Mouse (Mus musculus) stomach, embryonic 14.5 days (tissue): ENCODE data around the gene Ppp2r5b. TPM values are rescaled to one million over a fixed set of nuclear protein-coding genes. Genes with fewer than 3 reads are reported as not detected.

ENCODE experiments used
- ATAC-seq: fragments of 200-750 bp; cut with Nextera tagmentation; 2 replicates; pipeline ENCODE4 v1.8.0; 2017; ENCODE audit warnings: low read depth, moderate TSS enrichment; ENCODE audit not compliant: insufficient number of reproducible peaks, insufficient read depth, low FRiP score
- H3K27ac ChIP-seq: fragments of 300-500 bp; sonication (generic); 2 replicates; pipeline ENCODE4 v1.5.1; 2014; ENCODE audit warnings: mild to moderate bottlenecking, low read length, moderate library complexity, mixed read lengths
- H3K27me3 ChIP-seq: fragments of 300-500 bp; sonication (generic); 2 replicates; pipeline ENCODE4 v1.6.1; 2014; ENCODE audit warnings: low read length, control low read depth, mixed read lengths; ENCODE audit not compliant: control insufficient read depth, insufficient read depth
- H3K36me3 ChIP-seq: fragments of 300-500 bp; sonication (generic); 2 replicates; pipeline ENCODE4 v1.6.1; 2014; ENCODE audit warnings: mild to moderate bottlenecking, control low read depth, low read length, moderate library complexity, mixed read lengths; ENCODE audit not compliant: control insufficient read depth, insufficient read depth
- H3K4me1 ChIP-seq: fragments of 300-500 bp; sonication (generic); 2 replicates; pipeline ENCODE4 v1.6.1; 2014; ENCODE audit warnings: low read length, control low read depth, mixed read lengths; ENCODE audit not compliant: control insufficient read depth, insufficient read depth
- H3K4me2 ChIP-seq: fragments of 300-500 bp; sonication (generic); replicated peaks from 2 replicates; pipeline ENCODE4 v1.6.1; 2014; ENCODE audit warnings: low read depth, low read length, control low read depth
- H3K4me3 ChIP-seq: fragments of 300-500 bp; sonication (generic); 2 replicates; pipeline ENCODE4 v1.5.1; 2014; ENCODE audit warnings: low read depth, low read length, control low read depth
- H3K9ac ChIP-seq: fragments of 300-500 bp; sonication (generic); replicated peaks from 2 replicates; pipeline ENCODE4 v1.6.1; 2014; ENCODE audit warnings: low read depth, mild to moderate bottlenecking, control low read depth, low read length, moderate library complexity, mixed read lengths
- H3K9me3 ChIP-seq: fragments of 300-500 bp; sonication (generic); 2 replicates; pipeline ENCODE4 v1.6.1; 2016; ENCODE audit warnings: low read depth, low read length, control low read depth; ENCODE audit not compliant: control insufficient read depth
- WGBS: fragments of 180-500 bp; shearing (Covaris S2); extraction: QIAGEN DNeasy Blood & Tissue Kit; methylation state at CpG from one replicate; pipeline ENCODE4 v1.1.7; 2014; 5-methylcytosine and 5-hydroxymethylcytosine counted together
- polyA plus RNA-seq: library from polyadenylated mRNA; unstranded; fragments of >200 nt; fragmentation: Nextera tagmentation; extraction: Ambion mirVana; gene quantifications from 2 replicates; pipeline ENCODE4 v1.2.1, GENCODE M21; 2014

The Ppp2r5b gene
- polyA plus RNA-seq, 1 experiment from 2014 or later = 22.1 TPM

DNA sequence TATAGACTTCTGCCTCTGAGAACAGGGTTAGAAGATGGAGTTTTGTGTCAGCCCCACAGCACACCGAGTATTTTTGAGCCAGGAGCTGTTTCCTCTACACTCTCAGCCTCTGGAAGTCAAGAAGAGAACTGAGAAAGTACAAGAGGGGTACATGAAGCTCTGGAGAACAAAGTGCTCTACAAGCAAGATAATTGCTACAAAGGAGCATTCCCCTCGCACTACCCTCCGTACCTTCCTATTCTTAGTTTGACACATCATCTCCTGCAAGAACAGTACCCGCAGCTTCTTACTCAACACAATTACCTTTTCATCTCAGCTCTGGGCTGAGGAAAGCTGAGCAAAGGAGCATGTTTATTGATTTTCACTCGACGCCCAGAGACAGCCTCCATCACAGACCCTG lies 17.1 kb downstream of the Ppp2r5b start:
- H3K4me1 ChIP-seq = no peaks in the 10 kb centered on the region
- no peaks in the 10 kb centered on the region for H3K36me3 ChIP-seq
- no peak overlapping the region for H3K4me3 ChIP-seq
- no peak overlapping the region for H3K27ac ChIP-seq
- no peaks in the 10 kb centered on the region for H3K9me3 ChIP-seq
- H3K9ac ChIP-seq = no peak overlapping the region
- no peak for ATAC-seq
- H3K4me2 ChIP-seq = no peak overlapping the region
- no peaks in the 10 kb centered on the region for H3K27me3 ChIP-seq
- WGBS = 70% methylated on average over 6 of the region's 6 CpGs

DNA sequence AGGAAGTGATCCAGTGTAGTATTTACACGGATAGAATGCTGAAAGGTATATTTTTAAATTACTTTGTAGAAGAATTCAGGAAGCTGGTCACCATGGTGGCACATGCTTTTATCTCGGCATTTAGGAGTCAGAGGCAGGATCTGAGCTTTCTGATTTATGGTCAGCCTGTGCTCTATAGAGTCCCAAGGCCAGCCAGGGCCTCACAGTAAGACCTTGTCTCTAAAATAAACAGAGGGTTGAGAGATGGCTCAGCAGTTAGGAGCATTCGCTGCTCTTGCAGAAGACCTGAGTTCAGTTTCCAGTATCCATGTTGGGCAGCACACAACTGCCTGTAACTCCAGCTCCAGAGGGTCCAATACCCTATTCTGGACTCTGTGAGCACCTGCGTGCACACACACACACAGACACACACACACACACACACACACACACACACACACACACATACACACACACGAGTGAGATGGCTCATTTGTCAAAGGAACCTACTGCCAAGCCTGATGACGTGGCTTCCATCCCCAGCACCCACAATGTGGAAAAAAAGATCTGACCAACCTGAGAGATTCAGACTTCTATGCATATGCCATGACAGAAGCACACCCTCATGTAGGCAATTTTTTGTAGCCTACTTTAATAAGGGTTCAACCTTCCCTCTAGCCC lies 19.5 kb downstream of the Ppp2r5b start:
- H3K9me3 ChIP-seq = no peaks in the 10 kb centered on the region
- no peak for ATAC-seq
- H3K9ac ChIP-seq = no peak overlapping the region
- H3K36me3 ChIP-seq = no peaks in the 10 kb centered on the region
- no peaks in the 10 kb centered on the region for H3K4me1 ChIP-seq
- 44% methylated on average over 6 of the region's 6 CpGs for WGBS
- no peak overlapping the region for H3K4me2 ChIP-seq
- no peak overlapping the region for H3K27ac ChIP-seq
- H3K4me3 ChIP-seq = no peak overlapping the region
- no peaks in the 10 kb centered on the region for H3K27me3 ChIP-seq

DNA sequence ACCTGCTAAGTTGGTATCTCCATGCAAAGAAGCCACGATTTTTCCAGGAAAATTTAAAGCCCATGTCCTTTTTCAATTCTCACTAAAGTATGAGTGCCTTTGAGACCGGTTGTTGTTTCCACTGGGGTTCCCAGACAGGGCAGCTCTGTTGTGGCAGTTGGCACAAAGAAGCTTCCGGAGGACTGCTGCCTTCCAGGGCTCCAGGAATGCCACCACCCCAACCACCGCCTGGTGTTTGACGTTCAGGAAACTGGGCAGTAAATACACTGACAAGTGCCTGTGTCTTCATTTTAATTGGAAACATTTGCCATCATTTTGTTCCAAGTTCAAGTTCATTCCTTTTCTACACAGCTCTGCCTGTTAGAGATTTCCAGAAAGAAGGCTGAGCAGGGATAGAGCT lies 29.0 kb downstream of the Ppp2r5b start:
- H3K27ac ChIP-seq = no peak overlapping the region
- H3K9ac ChIP-seq = no peak overlapping the region
- ATAC-seq = no peak
- no peak overlapping the region for H3K4me2 ChIP-seq
- WGBS = 71% methylated on average over 5 of the region's 5 CpGs
- H3K4me1 ChIP-seq = no peaks in the 10 kb centered on the region
- H3K27me3 ChIP-seq = no peaks in the 10 kb centered on the region
- no peaks in the 10 kb centered on the region for H3K9me3 ChIP-seq
- no peak overlapping the region for H3K4me3 ChIP-seq
- H3K36me3 ChIP-seq = no peaks in the 10 kb centered on the region

DNA sequence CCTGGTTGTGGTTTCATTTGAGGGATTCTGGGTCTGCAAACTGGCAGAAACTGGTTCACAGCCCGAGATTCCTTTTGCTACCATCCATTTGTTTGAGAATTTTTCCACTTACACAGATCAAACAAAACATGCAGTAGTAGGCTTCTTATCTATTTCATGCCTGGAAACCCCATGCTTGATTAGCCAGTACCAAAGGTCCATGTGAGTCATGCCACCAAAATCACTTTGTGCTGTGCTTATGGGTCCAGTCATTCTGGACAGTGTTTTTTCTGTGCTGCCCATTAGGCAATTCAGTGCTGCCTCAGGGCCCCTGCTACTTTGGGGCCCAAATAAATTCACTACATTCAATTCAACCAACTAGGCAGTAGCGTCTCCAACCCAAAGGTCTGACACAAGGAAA lies 31.4 kb downstream of the Ppp2r5b start:
- Histone ChIP-seq H3K4me2 (no peak overlapping the region), H3K4me3 (no peak overlapping the region), H3K4me1 (no peaks in the 10 kb centered on the region), H3K27me3 (no peaks in the 10 kb centered on the region), H3K36me3 (no peaks in the 10 kb centered on the region), H3K9ac (no peak overlapping the region), H3K9me3 (no peaks in the 10 kb centered on the region), H3K27ac (no peak overlapping the region)
- WGBS = 71% methylated on average over 2 of the region's 2 CpGs
- no peak for ATAC-seq

DNA sequence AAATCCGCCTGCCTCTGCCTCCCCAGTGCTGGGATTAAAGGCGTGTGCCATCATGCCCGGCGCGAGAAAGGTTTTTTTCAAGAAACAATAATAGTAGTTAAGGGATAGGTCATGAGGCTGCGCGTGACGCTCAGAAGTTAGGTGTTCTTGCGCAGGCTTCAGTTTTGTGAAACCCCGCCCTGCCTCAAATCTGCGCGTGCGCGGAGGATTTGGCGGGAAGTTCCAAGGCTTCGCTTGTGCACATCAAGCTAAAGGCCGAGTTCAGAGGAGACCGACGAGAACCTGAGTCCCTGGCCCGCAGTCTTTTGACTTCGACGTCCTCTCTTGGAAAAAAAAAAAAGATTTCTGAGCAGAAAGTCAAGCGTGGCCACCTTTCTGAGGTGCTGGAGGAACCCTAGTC lies 51.5 kb downstream of the Ppp2r5b start, which contains the start of gene Majin:
Gene Majin, plus strand, starts transcription at position 258 of the 400 bp plus-strand sequence.
- H3K9me3 ChIP-seq = no peaks in the 10 kb centered on the region
- no peaks in the 10 kb centered on the region for H3K27me3 ChIP-seq
- no peaks in the 10 kb centered on the region for H3K4me1 ChIP-seq
- no peaks in the 10 kb centered on the region for H3K36me3 ChIP-seq
- H3K4me3 ChIP-seq = no peak within 1 kb of the TSS
- H3K27ac ChIP-seq = no peak within 1 kb of the TSS
- no peak for ATAC-seq
- no peak within 1 kb of the TSS for H3K4me2 ChIP-seq
- 84% methylated on average over 23 of the region's 23 CpGs for WGBS
- H3K9ac ChIP-seq = no peak within 1 kb of the TSS

DNA sequence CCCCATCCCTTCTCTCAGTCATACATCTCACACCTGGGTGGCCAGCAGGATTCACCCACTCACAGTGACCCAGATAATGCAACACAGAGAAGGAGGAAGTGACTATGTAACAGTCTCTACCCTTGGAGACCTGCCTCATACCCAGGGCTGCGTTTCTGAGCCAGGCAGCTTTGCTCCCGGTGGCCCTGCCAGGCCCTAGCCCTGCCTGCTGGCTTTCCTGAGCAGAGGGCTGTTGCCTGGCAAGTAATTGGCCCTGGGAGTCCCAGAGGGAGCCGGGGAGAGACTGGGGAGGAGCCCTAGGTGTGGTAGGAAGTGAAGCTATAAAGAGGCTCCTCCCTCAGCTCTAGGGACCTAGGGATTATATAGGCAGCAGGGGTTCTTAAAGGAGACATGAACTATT lies 53.1 kb downstream of the Ppp2r5b start:
- H3K4me2 ChIP-seq = no peak overlapping the region
- WGBS = 28% methylated on average over 3 of the region's 3 CpGs
- ATAC-seq = no peak

DNA sequence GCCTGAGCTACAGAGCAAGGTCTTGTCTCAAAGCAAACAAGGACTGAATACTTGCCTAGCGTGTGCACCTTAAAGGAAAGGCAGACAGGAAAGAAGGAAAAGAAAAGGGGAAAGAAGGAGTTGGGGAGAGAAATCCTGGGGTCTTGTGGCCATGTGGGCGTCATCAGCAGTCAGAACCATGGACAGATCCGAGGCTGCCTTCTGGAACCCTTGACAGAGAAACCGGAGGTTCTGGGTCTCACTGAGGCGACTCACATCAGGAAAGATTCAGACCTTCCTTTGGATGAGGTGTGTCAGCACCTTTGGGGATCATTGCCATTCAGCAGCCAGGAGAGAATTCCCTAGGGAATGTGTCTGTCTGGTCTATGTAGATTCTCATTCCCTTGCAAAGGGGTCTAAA lies 54.0 kb downstream of the Ppp2r5b start:
- ATAC-seq = no peak
- H3K9ac ChIP-seq = no peak overlapping the region
- H3K27ac ChIP-seq = no peak overlapping the region
- no peaks in the 10 kb centered on the region for H3K27me3 ChIP-seq
- 8% methylated on average over 5 of the region's 5 CpGs for WGBS
- no peak overlapping the region for H3K4me3 ChIP-seq
- no peaks in the 10 kb centered on the region for H3K36me3 ChIP-seq
- no peak overlapping the region for H3K4me2 ChIP-seq
- H3K4me1 ChIP-seq = no peaks in the 10 kb centered on the region
- H3K9me3 ChIP-seq = no peaks in the 10 kb centered on the region

More for the DNA sequence above, 53.1 kb downstream of the Ppp2r5b start:
- H3K9me3 ChIP-seq = no peaks in the 10 kb centered on the region
- H3K36me3 ChIP-seq = no peaks in the 10 kb centered on the region
- no peaks in the 10 kb centered on the region for H3K4me1 ChIP-seq
- no peak overlapping the region for H3K27ac ChIP-seq
- H3K4me3 ChIP-seq = no peak overlapping the region
- H3K9ac ChIP-seq = no peak overlapping the region
- no peaks in the 10 kb centered on the region for H3K27me3 ChIP-seq

DNA sequence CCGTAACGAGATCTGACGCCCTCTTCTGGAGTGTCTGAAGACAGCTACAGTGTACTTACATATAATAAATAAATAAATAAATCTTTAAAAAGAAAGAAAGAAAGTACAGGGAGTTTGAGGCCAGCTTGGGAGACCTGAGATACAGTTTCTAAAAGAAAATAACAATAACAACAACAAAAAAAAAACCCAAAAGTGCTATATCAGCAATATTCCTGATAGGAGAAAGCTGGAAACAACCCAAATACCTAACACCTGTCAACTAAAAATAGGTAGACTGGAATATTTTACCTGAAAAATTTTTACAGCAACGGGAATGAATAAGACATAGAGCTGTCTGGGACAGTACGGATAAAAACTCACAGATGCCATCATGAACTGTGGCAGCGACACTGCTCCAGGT lies 56.9 kb downstream of the Ppp2r5b start:
- Histone ChIP-seq H3K4me2 (no peak overlapping the region), H3K4me3 (no peak overlapping the region), H3K36me3 (no peaks in the 10 kb centered on the region), H3K27ac (no peak overlapping the region), H3K27me3 (no peaks in the 10 kb centered on the region), H3K9me3 (no peaks in the 10 kb centered on the region), H3K9ac (no peak overlapping the region), H3K4me1 (no peaks in the 10 kb centered on the region)
- ATAC-seq = no peak
- 87% methylated on average over 4 of the region's 6 CpGs for WGBS
